Mouse (Mus musculus) lung, postnatal 0 days (tissue): ENCODE measurements around the gene Clba1. TPM values are rescaled to one million over a fixed set of nuclear protein-coding genes. Genes with fewer than 3 reads are reported as not detected.

ENCODE experiments used
- ATAC-seq: fragments of 200-750 bp; cut with Nextera tagmentation; 2 replicates; pipeline ENCODE4 v1.8.0; 2017; ENCODE audit warnings: moderate library complexity
- DNase-seq: peaks from one replicate; pipeline ENCODE4 v3.0.0-alpha.2; 2016; ENCODE audit warnings: low spot score
- H3K27ac ChIP-seq: fragments of 300-500 bp; sonication (generic); 2 replicates; pipeline ENCODE4 v1.5.1; 2014; ENCODE audit warnings: antibody characterized with exemption, mild to moderate bottlenecking, low read length, mixed read lengths
- H3K27me3 ChIP-seq: fragments of 300-500 bp; sonication (generic); replicated peaks from 2 replicates; pipeline ENCODE4 v1.6.1; 2014; ENCODE audit warnings: low read length, mixed read lengths; ENCODE audit not compliant: insufficient read depth
- H3K36me3 ChIP-seq: fragments of 300-500 bp; sonication (generic); 2 replicates; pipeline ENCODE4 v1.6.1; 2014; ENCODE audit warnings: low read length, mixed read lengths; ENCODE audit not compliant: insufficient read depth
- H3K4me1 ChIP-seq: fragments of 300-500 bp; sonication (generic); 2 replicates; pipeline ENCODE4 v1.6.1; 2014; ENCODE audit warnings: antibody characterized with exemption, low read depth, low read length, mixed read lengths; ENCODE audit not compliant: insufficient read depth
- H3K4me2 ChIP-seq: fragments of 300-500 bp; sonication (generic); replicated peaks from 2 replicates; pipeline ENCODE4 v1.6.1; 2014; ENCODE audit warnings: low read depth, mild to moderate bottlenecking, low read length, moderate library complexity, mixed read lengths
- H3K4me3 ChIP-seq: fragments of 300-500 bp; sonication (generic); 2 replicates; pipeline ENCODE4 v1.5.1; 2014; ENCODE audit warnings: low read depth, low read length
- H3K9ac ChIP-seq: fragments of 300-500 bp; sonication (generic); replicated peaks from 2 replicates; pipeline ENCODE4 v1.6.1; 2014; ENCODE audit warnings: low read depth, mild to moderate bottlenecking
- H3K9me3 ChIP-seq: fragments of 300-500 bp; sonication (generic); 2 replicates; pipeline ENCODE4 v1.6.1; 2016; ENCODE audit warnings: low read length, mixed read lengths
- CTCF ChIP-seq: IDR thresholded peaks from 2 replicates; pipeline ENCODE4 v1.5.1; 2016; ENCODE audit warnings: antibody characterized with exemption, mild to moderate bottlenecking
- EP300 ChIP-seq: IDR thresholded peaks from 2 replicates; pipeline ENCODE4 v1.6.1; 2016; ENCODE audit warnings: antibody characterized with exemption, mild to moderate bottlenecking, control low read depth
- WGBS: fragments of 180-500 bp; shearing (Covaris S2); extraction: QIAGEN DNeasy Blood & Tissue Kit; methylation state at CpG from one replicate; pipeline ENCODE4 v1.1.7; 2014; 5-methylcytosine and 5-hydroxymethylcytosine counted together
- polyA plus RNA-seq: library from polyadenylated mRNA; unstranded; fragments of >200 nt; fragmentation: Nextera tagmentation; extraction: Ambion mirVana; gene quantifications from 2 replicates; pipeline ENCODE4 v1.2.1, GENCODE M21; 2015

Gene Clba1
- polyA plus RNA-seq, 1 experiment from 2014 or later: 17.8 TPM

DNA sequence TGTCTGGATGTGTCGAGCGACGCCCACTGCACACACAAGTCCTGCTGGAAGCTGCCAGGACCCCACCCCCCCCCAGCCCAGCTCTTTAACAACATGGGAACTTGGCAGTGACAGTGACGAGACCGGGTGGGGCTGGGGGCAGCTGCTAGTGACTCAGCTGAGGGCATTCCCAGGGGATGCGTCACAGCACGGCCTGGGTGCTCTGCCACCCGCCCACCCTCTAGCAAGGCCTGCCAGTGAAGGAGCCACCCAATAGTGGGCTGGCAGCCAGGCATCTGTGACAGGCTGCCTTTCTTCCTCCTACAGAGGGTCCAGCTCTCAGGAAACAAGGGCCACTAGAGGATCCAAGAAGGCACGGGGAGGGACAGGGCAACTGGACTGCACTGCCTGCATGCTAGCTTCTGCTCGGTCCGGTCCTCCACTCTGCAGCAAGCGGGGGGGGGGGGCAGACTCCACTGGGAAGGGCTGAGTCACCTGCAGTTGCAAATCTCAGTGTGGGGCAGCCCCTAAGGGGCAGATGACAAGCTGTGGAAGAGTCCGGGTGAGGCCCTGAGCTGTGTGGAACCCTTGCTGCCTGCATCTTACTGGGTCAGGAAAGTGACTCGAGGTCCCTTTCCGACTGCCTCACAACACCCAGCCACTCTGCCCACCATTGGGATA is 10.9 kb upstream of the Clba1 start:
- Histone ChIP-seq H3K4me1 (peaks cover 37% of the 10 kb centered on the region; the same call in 1 of the 2 replicates), H3K36me3 (no peaks in the 10 kb centered on the region), H3K27me3 (peaks cover 15% of the 10 kb centered on the region; the same call in 1 of the 2 replicates), H3K9me3 (no peaks in the 10 kb centered on the region), H3K27ac (peak overlapping the region; percentile 59; the same call in 1 of the 2 replicates), H3K4me3 (no peak overlapping the region), H3K9ac (no peak overlapping the region), H3K4me2 (no peak overlapping the region)
- TF ChIP-seq EP300 (peak; percentile 63), CTCF (no peak)
- peak; percentile 84 for DNase-seq
- WGBS: 19% methylated on average over 15 of the region's 15 CpGs
- ATAC-seq: peak; percentile 71

DNA sequence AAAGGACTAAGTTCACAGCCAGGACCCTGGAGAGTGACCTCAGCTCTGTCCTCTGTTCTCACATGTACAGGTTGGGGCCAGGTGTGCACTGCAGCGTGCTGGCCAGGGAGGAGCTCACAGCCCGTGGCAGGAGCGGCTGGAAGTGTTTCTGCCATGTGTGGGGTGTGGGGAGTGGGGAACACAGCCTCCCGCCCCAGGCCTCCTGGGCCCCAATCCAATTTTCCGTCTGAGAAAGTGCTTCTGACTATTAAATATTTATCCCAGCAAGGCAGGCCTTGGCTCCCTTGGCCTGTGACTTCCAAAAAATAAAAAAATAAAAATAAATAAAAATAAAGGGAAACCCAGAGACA is 10.4 kb upstream of the Clba1 start:
- H3K27me3 ChIP-seq: peaks cover 15% of the 10 kb centered on the region; the same call in 1 of the 2 replicates
- H3K9ac ChIP-seq: no peak overlapping the region
- no peak overlapping the region for H3K4me3 ChIP-seq
- 0 out of 2 replicates have a peak, but pooled peaks have one; percentile 0 for ATAC-seq
- WGBS: 9% methylated on average over 5 of the region's 5 CpGs
- TF ChIP-seq CTCF: no peak
- no peak for TF ChIP-seq EP300
- no peak overlapping the region for H3K4me2 ChIP-seq
- DNase-seq: no peak
- no peaks in the 10 kb centered on the region for H3K36me3 ChIP-seq
- H3K4me1 ChIP-seq: peaks cover 37% of the 10 kb centered on the region; the same call in 1 of the 2 replicates
- H3K27ac ChIP-seq: 0 out of 2 replicates have a peak overlapping the region, but pooled peaks have one; percentile 49
- no peaks in the 10 kb centered on the region for H3K9me3 ChIP-seq

DNA sequence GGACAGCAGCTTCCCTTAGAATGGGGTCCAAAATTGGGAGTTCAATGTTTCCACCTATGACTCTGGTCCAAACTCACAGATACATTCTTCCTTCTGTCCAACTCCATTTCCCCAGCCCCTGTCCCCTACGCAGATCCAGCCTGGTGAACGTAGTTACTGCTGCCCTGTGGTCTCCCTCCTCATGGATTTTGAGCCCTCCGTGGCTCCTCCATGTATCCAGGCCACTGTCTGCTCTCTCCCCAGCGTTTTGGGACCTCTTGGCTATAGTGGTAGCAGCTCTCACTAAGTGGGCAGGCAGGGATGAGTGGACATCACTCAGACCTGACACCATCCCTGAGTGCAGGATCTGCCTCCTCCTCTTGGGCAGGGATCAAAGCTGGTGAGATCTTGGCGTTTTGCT is 10.0 kb upstream of the Clba1 start:
- H3K27me3 ChIP-seq: peaks cover 15% of the 10 kb centered on the region; the same call in 1 of the 2 replicates
- ATAC-seq (no peak), DNase-seq (no peak)
- no peak overlapping the region for H3K9ac ChIP-seq
- H3K9me3 ChIP-seq: no peaks in the 10 kb centered on the region
- H3K4me2 ChIP-seq: no peak overlapping the region
- no peak overlapping the region for H3K4me3 ChIP-seq
- H3K4me1 ChIP-seq: peaks cover 37% of the 10 kb centered on the region; the same call in 1 of the 2 replicates
- no peak for TF ChIP-seq CTCF
- no peak for TF ChIP-seq EP300
- no peak overlapping the region for H3K27ac ChIP-seq
- WGBS: 57% methylated on average over 5 of the region's 5 CpGs
- H3K36me3 ChIP-seq: no peaks in the 10 kb centered on the region

DNA sequence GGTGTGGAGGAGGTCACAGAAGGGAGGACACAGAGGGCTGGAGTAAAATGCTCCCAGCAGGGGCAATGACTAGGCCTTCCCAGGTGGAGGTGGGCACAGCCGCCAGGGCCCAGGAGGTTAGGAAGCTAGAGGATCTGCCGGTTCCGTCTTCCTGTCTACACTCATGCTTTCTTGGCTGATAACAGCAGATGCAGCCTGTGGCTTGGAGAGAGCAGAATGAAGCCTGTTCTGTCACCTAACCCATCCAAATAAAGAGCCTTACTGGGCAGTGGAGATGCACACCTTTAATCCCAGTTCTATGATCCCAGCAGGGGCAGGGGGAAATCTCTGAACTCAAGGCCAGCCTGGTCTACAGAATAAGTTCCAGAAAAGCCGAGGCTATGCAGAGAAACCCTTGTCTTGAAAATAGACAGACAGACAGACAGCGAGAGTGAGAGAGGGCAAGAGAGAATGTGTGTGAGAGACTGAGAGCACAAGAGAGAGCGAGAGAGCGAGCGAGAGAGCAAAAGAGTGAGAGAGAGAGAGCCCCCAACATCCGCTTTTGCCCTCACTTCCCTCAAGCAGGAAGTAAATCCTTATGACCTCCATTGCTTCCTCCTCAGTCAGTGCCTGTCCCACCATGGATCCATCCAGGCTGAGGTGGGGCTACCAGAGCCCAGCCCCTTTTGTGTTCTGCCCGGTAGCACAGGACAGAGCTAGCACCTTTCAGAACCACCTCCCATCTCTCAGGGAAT is 9.3 kb upstream of the Clba1 start:
- no peak overlapping the region for H3K9ac ChIP-seq
- H3K27ac ChIP-seq: no peak overlapping the region
- WGBS: 80% methylated on average over 10 of the region's 10 CpGs
- H3K9me3 ChIP-seq: no peaks in the 10 kb centered on the region
- peaks cover 35% of the 10 kb centered on the region; the same call in 1 of the 2 replicates for H3K4me1 ChIP-seq
- no peaks in the 10 kb centered on the region for H3K36me3 ChIP-seq
- H3K4me3 ChIP-seq: no peak overlapping the region
- ATAC-seq (no peak), DNase-seq (no peak)
- H3K4me2 ChIP-seq: no peak overlapping the region
- TF ChIP-seq CTCF (no peak), EP300 (no peak)
- peaks cover 15% of the 10 kb centered on the region; the same call in 1 of the 2 replicates for H3K27me3 ChIP-seq

DNA sequence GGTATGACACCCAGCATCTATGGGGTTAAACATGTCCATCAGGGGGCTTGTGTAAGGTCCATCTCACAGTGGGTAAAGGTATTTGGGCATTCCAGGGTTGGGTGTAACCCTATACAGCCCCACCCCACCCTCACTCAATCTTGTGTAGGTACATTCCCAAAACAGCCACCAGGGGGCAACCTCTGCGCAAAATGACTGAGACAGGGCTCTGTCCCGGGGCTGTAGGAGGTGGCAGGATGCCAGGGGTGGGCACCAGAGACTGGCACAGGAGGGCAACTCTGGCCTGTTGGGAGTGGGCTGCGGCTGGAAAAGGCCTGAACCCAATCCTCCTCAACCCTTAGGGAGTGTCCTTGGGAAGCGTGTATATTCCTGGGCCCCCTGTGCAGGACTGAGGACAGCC is 8.3 kb upstream of the Clba1 start:
- TF ChIP-seq CTCF (peak; percentile 89), EP300 (no peak)
- no peak overlapping the region for H3K9ac ChIP-seq
- ATAC-seq (peak; percentile 16; the same call in 1 of the 2 replicates), DNase-seq (peak; percentile 70)
- H3K4me2 ChIP-seq: no peak overlapping the region
- H3K27ac ChIP-seq: no peak overlapping the region
- H3K9me3 ChIP-seq: no peaks in the 10 kb centered on the region
- peaks cover 28% of the 10 kb centered on the region; the same call in 1 of the 2 replicates for H3K4me1 ChIP-seq
- no peaks in the 10 kb centered on the region for H3K36me3 ChIP-seq
- no peak overlapping the region for H3K4me3 ChIP-seq
- 4% methylated on average over 4 of the region's 4 CpGs for WGBS
- H3K27me3 ChIP-seq: peaks cover 15% of the 10 kb centered on the region; the same call in 1 of the 2 replicates
